Mouse (Mus musculus) limb, embryonic 14.5 days (tissue): ENCODE data around the gene Rusc1. TPM values are rescaled to one million over a fixed set of nuclear protein-coding genes. Genes with fewer than 3 reads are reported as not detected.

Experiments used
- ATAC-seq: fragments of 200-750 bp; cut with Nextera tagmentation; 2 replicates; pipeline ENCODE4 v1.8.0; 2017; ENCODE audit warnings: low read depth, moderate number of reproducible peaks, moderate TSS enrichment; ENCODE audit not compliant: low FRiP score
- DNase-seq: peaks from one replicate; pipeline ENCODE4 v3.0.0-alpha.2; 2015; ENCODE audit warnings: low spot score
- H3K27ac ChIP-seq: fragments of 300-500 bp; sonication (generic); replicated peaks from 2 replicates; pipeline ENCODE4 v1.5.1; 2014; ENCODE audit warnings: low read depth, mild to moderate bottlenecking, low read length, moderate library complexity, mixed read lengths
- H3K27me3 ChIP-seq: fragments of 300-500 bp; sonication (generic); 2 replicates; pipeline ENCODE4 v1.6.1; 2014; ENCODE audit warnings: low read length, mixed read lengths; ENCODE audit not compliant: control insufficient read depth, insufficient read depth
- H3K36me3 ChIP-seq: fragments of 300-500 bp; sonication (generic); 2 replicates; pipeline ENCODE4 v1.6.1; 2014; ENCODE audit warnings: mild to moderate bottlenecking, low read length, moderate library complexity, mixed read lengths; ENCODE audit not compliant: control insufficient read depth, insufficient read depth
- H3K4me1 ChIP-seq: fragments of 300-500 bp; sonication (generic); 2 replicates; pipeline ENCODE4 v1.6.1; 2014; ENCODE audit warnings: antibody characterized with exemption, low read length, mixed read lengths; ENCODE audit not compliant: control insufficient read depth, insufficient read depth
- H3K4me2 ChIP-seq: fragments of 300-500 bp; sonication (generic); replicated peaks from 2 replicates; pipeline ENCODE4 v1.6.1; 2014; ENCODE audit warnings: low read depth, mild to moderate bottlenecking, low read length, moderate library complexity; ENCODE audit not compliant: severe bottlenecking
- H3K4me3 ChIP-seq: fragments of 300-500 bp; sonication (generic); replicated peaks from 2 replicates; pipeline ENCODE4 v1.5.1; 2014; ENCODE audit warnings: low read length
- H3K9ac ChIP-seq: fragments of 300-500 bp; sonication (generic); 2 replicates; pipeline ENCODE4 v1.6.1; 2014; ENCODE audit warnings: mild to moderate bottlenecking, low read depth, low read length, moderate library complexity; ENCODE audit not compliant: severe bottlenecking
- H3K9me3 ChIP-seq: fragments of 300-500 bp; sonication (generic); 2 replicates; pipeline ENCODE4 v1.6.1; 2016; ENCODE audit warnings: low read length; ENCODE audit not compliant: control insufficient read depth
- POLR2A ChIP-seq: fragments of 200-500 bp; IDR thresholded peaks from 2 replicates; pipeline ENCODE4 v1.8.0; 2012; ENCODE audit warnings: inconsistent platforms, mild to moderate bottlenecking, moderate library complexity, borderline replicate concordance; ENCODE audit not compliant: insufficient read depth, insufficient read length; ENCODE audit errors: extremely low read depth
- WGBS: fragments of 180-500 bp; shearing (Covaris S2); extraction: QIAGEN DNeasy Blood & Tissue Kit; methylation state at CpG from one replicate; pipeline ENCODE4 v1.1.7; 2014; 5-methylcytosine and 5-hydroxymethylcytosine counted together
- polyA plus RNA-seq, 2 experiments: library from polyadenylated mRNA; depleted of rRNA in 1 of 2; stranded (reverse) in 1 of 2; unstranded in 1 of 2; fragments of >200 nt; fragmentation: Nextera tagmentation in 1 of 2; extraction: Ambion mirVana in 1 of 2; gene quantifications; 2 replicates each; pipeline versions ENCODE4 v1.2.1 to v1.2.3; 2012 to 2014

Gene Rusc1
- polyA plus RNA-seq, 2 experiments: 24.8 to 56.6 TPM

GRCm38 (mm10) chr3:89077383-89077782, 15.7 kb downstream of the Rusc1 start:
- Histone ChIP-seq H3K27ac (no peak overlapping the region), H3K4me3 (no peak overlapping the region), H3K9me3 (no peaks in the 10 kb centered on the region), H3K9ac (no peak overlapping the region), H3K4me1 (no peaks in the 10 kb centered on the region), H3K27me3 (no peaks in the 10 kb centered on the region), H3K4me2 (no peak overlapping the region), H3K36me3 (peaks cover 81% of the 10 kb centered on the region)
- 92% methylated on average over 9 of the region's 9 CpGs for WGBS
- ATAC-seq (no peak), DNase-seq (no peak)
- TF ChIP-seq POLR2A: no peak

GRCm38 (mm10) chr3:89067265-89067664, 25.8 kb downstream of the Rusc1 start:
- ATAC-seq (no peak), DNase-seq (no peak)
- no peak for TF ChIP-seq POLR2A
- Histone ChIP-seq H3K9ac (no peak overlapping the region), H3K36me3 (peaks cover 92% of the 10 kb centered on the region), H3K4me3 (no peak overlapping the region), H3K27me3 (no peaks in the 10 kb centered on the region), H3K27ac (no peak overlapping the region), H3K4me2 (no peak overlapping the region), H3K9me3 (no peaks in the 10 kb centered on the region), H3K4me1 (no peaks in the 10 kb centered on the region)

GRCm38 (mm10) chr3:89061696-89062095, 31.4 kb downstream of the Rusc1 start:
- ATAC-seq (no peak), DNase-seq (no peak)
- Histone ChIP-seq H3K36me3 (peaks cover 91% of the 10 kb centered on the region), H3K4me3 (no peak overlapping the region), H3K9me3 (no peaks in the 10 kb centered on the region), H3K4me2 (no peak overlapping the region), H3K9ac (no peak overlapping the region), H3K27ac (no peak overlapping the region), H3K27me3 (no peaks in the 10 kb centered on the region), H3K4me1 (no peaks in the 10 kb centered on the region)
- 87% methylated on average over 3 of the region's 3 CpGs for WGBS
- TF ChIP-seq POLR2A: no peak

- Histone ChIP-seq H3K36me3 (peaks cover 94% of the 10 kb centered on the region), H3K27me3 (no peaks in the 10 kb centered on the region), H3K9me3 (no peaks in the 10 kb centered on the region), H3K4me1 (no peaks in the 10 kb centered on the region), H3K4me3 (no peak overlapping the region), H3K9ac (no peak overlapping the region), H3K4me2 (no peak overlapping the region), H3K27ac (no peak overlapping the region)
- DNase-seq (no peak), ATAC-seq (no peak)
- TF ChIP-seq POLR2A: no peak
- 92% methylated on average over 3 of the region's 3 CpGs for WGBS
Measured at GRCm38 (mm10) chr3:89058783-89059182, 34.3 kb downstream of the Rusc1 start.

- peaks cover 92% of the 10 kb centered on the region for H3K36me3 ChIP-seq
- H3K4me3 ChIP-seq: no peak overlapping the region
- DNase-seq (no peak), ATAC-seq (no peak)
- no peaks in the 10 kb centered on the region for H3K27me3 ChIP-seq
- no peak for TF ChIP-seq POLR2A
- no peak overlapping the region for H3K27ac ChIP-seq
- H3K4me2 ChIP-seq: no peak overlapping the region
- H3K4me1 ChIP-seq: no peaks in the 10 kb centered on the region
- H3K9ac ChIP-seq: no peak overlapping the region
- WGBS: 95% methylated on average over 9 of the region's 9 CpGs
- no peaks in the 10 kb centered on the region for H3K9me3 ChIP-seq
Measured at GRCm38 (mm10) chr3:89058361-89058760, 34.8 kb downstream of the Rusc1 start.

DNA sequence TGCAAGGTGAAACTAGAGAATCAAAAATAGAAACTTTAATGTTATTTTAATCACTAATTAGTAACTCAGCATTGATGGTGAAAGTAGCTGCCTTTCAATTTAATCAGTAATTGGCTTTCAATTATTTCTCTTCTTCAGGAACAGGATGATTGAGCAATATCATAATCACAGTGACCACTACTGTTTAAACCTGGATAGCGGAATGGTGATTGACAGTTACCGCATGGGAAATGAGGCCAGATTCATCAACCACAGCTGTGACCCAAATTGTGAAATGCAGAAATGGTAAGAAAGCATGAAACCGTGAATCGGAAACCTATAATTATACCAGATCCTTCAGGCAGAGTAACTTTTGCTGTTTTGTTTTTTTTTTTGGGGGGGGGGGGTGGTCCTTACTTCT, 49.8 kb downstream of the Rusc1 start:
- H3K4me2 ChIP-seq: no peak overlapping the region
- 94% methylated on average over 4 of the region's 4 CpGs for WGBS
- ATAC-seq: no peak
- no peak overlapping the region for H3K9ac ChIP-seq
- no peak overlapping the region for H3K27ac ChIP-seq
- H3K4me1 ChIP-seq: no peaks in the 10 kb centered on the region
- H3K27me3 ChIP-seq: no peaks in the 10 kb centered on the region
- peaks cover 84% of the 10 kb centered on the region for H3K36me3 ChIP-seq
- TF ChIP-seq POLR2A: no peak
- no peak overlapping the region for H3K4me3 ChIP-seq
- no peak for DNase-seq
- H3K9me3 ChIP-seq: no peaks in the 10 kb centered on the region

Other genes with a start within 250 kb of the Rusc1 start
- gene Msto1, start 179.3 kb downstream of the Rusc1 start, polyA plus RNA-seq (2012; rRNA removed): 49.9 and 57.8 TPM in 2 replicates
- 43.0 and 47.0 TPM in 2 replicates for gene Msto1, start 179.3 kb downstream of the Rusc1 start, polyA plus RNA-seq (2014; fragmentation: Nextera tagmentation; extraction: Ambion mirVana)
- 19.6 and 21.1 TPM in 2 replicates for gene Ash1l, start 142.7 kb downstream of the Rusc1 start, polyA plus RNA-seq (2012; rRNA removed)
- 21.5 and 25.0 TPM in 2 replicates for gene Ash1l, start 142.7 kb downstream of the Rusc1 start, polyA plus RNA-seq (2014; fragmentation: Nextera tagmentation; extraction: Ambion mirVana)
- gene Dap3, start 142.1 kb downstream of the Rusc1 start, polyA plus RNA-seq (2012; rRNA removed): 75.3 and 113 TPM in 2 replicates
- gene Dap3, start 142.1 kb downstream of the Rusc1 start, polyA plus RNA-seq (2014; fragmentation: Nextera tagmentation; extraction: Ambion mirVana): 138 and 140 TPM in 2 replicates
- gene Gm43738, start 7.8 kb upstream of the Rusc1 start, polyA plus RNA-seq (2012; rRNA removed): 0.03 TPM in 1 of 2 replicates, not detected in the other
- not detected in 2 replicates for gene Gm43738, start 7.8 kb upstream of the Rusc1 start, polyA plus RNA-seq (2014; fragmentation: Nextera tagmentation; extraction: Ambion mirVana)
- 118 and 119 TPM in 2 replicates for gene Fdps, start 8.6 kb upstream of the Rusc1 start, polyA plus RNA-seq (2012; rRNA removed)
- gene Fdps, start 8.6 kb upstream of the Rusc1 start, polyA plus RNA-seq (2014; fragmentation: Nextera tagmentation; extraction: Ambion mirVana): 172 and 215 TPM in 2 replicates
- gene Pklr, start 42.8 kb upstream of the Rusc1 start, polyA plus RNA-seq (2012; rRNA removed): 0.27 and 0.50 TPM in 2 replicates
- 0.14 and 0.23 TPM in 2 replicates for gene Pklr, start 42.8 kb upstream of the Rusc1 start, polyA plus RNA-seq (2014; fragmentation: Nextera tagmentation; extraction: Ambion mirVana)
- 4.6 and 8.9 TPM in 2 replicates for gene Hcn3, start 66.9 kb upstream of the Rusc1 start, polyA plus RNA-seq (2012; rRNA removed)
- gene Hcn3, start 66.9 kb upstream of the Rusc1 start, polyA plus RNA-seq (2014; fragmentation: Nextera tagmentation; extraction: Ambion mirVana): 1.5 and 1.6 TPM in 2 replicates
- 152 and 155 TPM in 2 replicates for gene Clk2, start 71.5 kb upstream of the Rusc1 start, polyA plus RNA-seq (2012; rRNA removed)
- gene Clk2, start 71.5 kb upstream of the Rusc1 start, polyA plus RNA-seq (2014; fragmentation: Nextera tagmentation; extraction: Ambion mirVana): 26.5 and 34.2 TPM in 2 replicates
- 114 and 156 TPM in 2 replicates for gene Scamp3, start 84.2 kb upstream of the Rusc1 start, polyA plus RNA-seq (2012; rRNA removed)
- gene Scamp3, start 84.2 kb upstream of the Rusc1 start, polyA plus RNA-seq (2014; fragmentation: Nextera tagmentation; extraction: Ambion mirVana): 93.9 and 96.0 TPM in 2 replicates
- 95.5 and 124 TPM in 2 replicates for gene Fam189b, start 89.8 kb upstream of the Rusc1 start, polyA plus RNA-seq (2012; rRNA removed)
- 34.5 and 34.8 TPM in 2 replicates for gene Fam189b, start 89.8 kb upstream of the Rusc1 start, polyA plus RNA-seq (2014; fragmentation: Nextera tagmentation; extraction: Ambion mirVana)
- 51.2 and 68.0 TPM in 2 replicates for gene Gba, start 109.6 kb upstream of the Rusc1 start, polyA plus RNA-seq (2012; rRNA removed)
- gene Gba, start 109.6 kb upstream of the Rusc1 start, polyA plus RNA-seq (2014; fragmentation: Nextera tagmentation; extraction: Ambion mirVana): 48.1 and 53.3 TPM in 2 replicates
- 229 and 244 TPM in 2 replicates for gene Thbs3, start 121.9 kb upstream of the Rusc1 start, polyA plus RNA-seq (2012; rRNA removed)
- 78.9 and 83.0 TPM in 2 replicates for gene Thbs3, start 121.9 kb upstream of the Rusc1 start, polyA plus RNA-seq (2014; fragmentation: Nextera tagmentation; extraction: Ambion mirVana)
- gene Mtx1, start 133.8 kb upstream of the Rusc1 start, polyA plus RNA-seq (2012; rRNA removed): 196 and 211 TPM in 2 replicates
- 159 and 163 TPM in 2 replicates for gene Mtx1, start 133.8 kb upstream of the Rusc1 start, polyA plus RNA-seq (2014; fragmentation: Nextera tagmentation; extraction: Ambion mirVana)
- gene Muc1, start 135.7 kb upstream of the Rusc1 start, polyA plus RNA-seq (2012; rRNA removed): 5.6 and 7.0 TPM in 2 replicates
- gene Muc1, start 135.7 kb upstream of the Rusc1 start, polyA plus RNA-seq (2014; fragmentation: Nextera tagmentation; extraction: Ambion mirVana): 0.55 and 1.1 TPM in 2 replicates
- gene Krtcap2, start 152.7 kb upstream of the Rusc1 start, polyA plus RNA-seq (2012; rRNA removed): 121 and 153 TPM in 2 replicates
- gene Krtcap2, start 152.7 kb upstream of the Rusc1 start, polyA plus RNA-seq (2014; fragmentation: Nextera tagmentation; extraction: Ambion mirVana): 352 and 353 TPM in 2 replicates
- 19.0 and 25.4 TPM in 2 replicates for gene Trim46, start 153.0 kb upstream of the Rusc1 start, polyA plus RNA-seq (2012; rRNA removed)
- gene Trim46, start 153.0 kb upstream of the Rusc1 start, polyA plus RNA-seq (2014; fragmentation: Nextera tagmentation; extraction: Ambion mirVana): 3.9 and 4.7 TPM in 2 replicates
- gene Dpm3, start 166.0 kb upstream of the Rusc1 start, polyA plus RNA-seq (2012; rRNA removed): 313 and 432 TPM in 2 replicates
- 165 and 173 TPM in 2 replicates for gene Dpm3, start 166.0 kb upstream of the Rusc1 start, polyA plus RNA-seq (2014; fragmentation: Nextera tagmentation; extraction: Ambion mirVana)
- gene Slc50a1, start 177.3 kb upstream of the Rusc1 start, polyA plus RNA-seq (2012; rRNA removed): 150 and 198 TPM in 2 replicates
- 90.8 and 95.6 TPM in 2 replicates for gene Slc50a1, start 177.3 kb upstream of the Rusc1 start, polyA plus RNA-seq (2014; fragmentation: Nextera tagmentation; extraction: Ambion mirVana)
- gene Efna1, start 187.8 kb upstream of the Rusc1 start, polyA plus RNA-seq (2012; rRNA removed): 51.7 and 52.2 TPM in 2 replicates
- 42.2 and 48.1 TPM in 2 replicates for gene Efna1, start 187.8 kb upstream of the Rusc1 start, polyA plus RNA-seq (2014; fragmentation: Nextera tagmentation; extraction: Ambion mirVana)
- gene Efna3, start 229.7 kb upstream of the Rusc1 start, polyA plus RNA-seq (2012; rRNA removed): 38.1 and 48.5 TPM in 2 replicates
- gene Efna3, start 229.7 kb upstream of the Rusc1 start, polyA plus RNA-seq (2014; fragmentation: Nextera tagmentation; extraction: Ambion mirVana): 32.1 and 34.4 TPM in 2 replicates
- 56.5 and 67.1 TPM in 2 replicates for gene Efna4, start 244.7 kb upstream of the Rusc1 start, polyA plus RNA-seq (2012; rRNA removed)
- 32.0 and 34.2 TPM in 2 replicates for gene Efna4, start 244.7 kb upstream of the Rusc1 start, polyA plus RNA-seq (2014; fragmentation: Nextera tagmentation; extraction: Ambion mirVana)